Mouse (Mus musculus) forebrain, embryonic 11.5 days (tissue): Measurements from ENCODE around the gene Gls2. TPM values are rescaled to one million over a fixed set of nuclear protein-coding genes. Genes with fewer than 3 reads are reported as not detected.
"Not testable (repeated sequence)": the region's sequence is repeated elsewhere in the genome, so short reads cannot be mapped to it uniquely, and the experiment has no call there.

ENCODE experiments used
- ATAC-seq: fragments of 200-750 bp; cut with Nextera tagmentation; replicated peaks from 2 replicates; pipeline ENCODE4 v1.8.0; 2017; ENCODE audit warnings: moderate TSS enrichment; ENCODE audit not compliant: low FRiP score
- DNase-seq: peaks from one replicate; pipeline ENCODE4 v3.0.0-alpha.2; 2017; ENCODE audit warnings: low spot score
- H3K27ac ChIP-seq: fragments of 300-500 bp; sonication (generic); 2 replicates; pipeline ENCODE4 v1.5.1; 2014; ENCODE audit warnings: low read depth, low read length
- H3K27me3 ChIP-seq: fragments of 300-500 bp; sonication (generic); 2 replicates; pipeline ENCODE4 v1.6.1; 2014; ENCODE audit warnings: mild to moderate bottlenecking, low read length, mixed read lengths; ENCODE audit not compliant: control insufficient read depth, insufficient read depth
- H3K36me3 ChIP-seq: fragments of 300-500 bp; sonication (generic); 2 replicates; pipeline ENCODE4 v1.6.1; 2014; ENCODE audit warnings: mild to moderate bottlenecking, low read length, moderate library complexity, mixed read lengths; ENCODE audit not compliant: control insufficient read depth, insufficient read depth
- H3K4me1 ChIP-seq: fragments of 300-500 bp; sonication (generic); replicated peaks from 2 replicates; pipeline ENCODE4 v1.6.1; 2014; ENCODE audit warnings: low read length, mixed read lengths; ENCODE audit not compliant: control insufficient read depth, insufficient read depth
- H3K4me2 ChIP-seq: fragments of 300-500 bp; sonication (generic); 2 replicates; pipeline ENCODE4 v1.6.1; 2014; ENCODE audit warnings: low read depth, mild to moderate bottlenecking, low read length, moderate library complexity, mixed read lengths; ENCODE audit not compliant: severe bottlenecking
- H3K4me3 ChIP-seq: fragments of 300-500 bp; sonication (generic); 2 replicates; pipeline ENCODE4 v1.5.1; 2014; ENCODE audit warnings: low read depth, low read length
- H3K9ac ChIP-seq: fragments of 300-500 bp; sonication (generic); 2 replicates; pipeline ENCODE4 v1.6.1; 2014; ENCODE audit warnings: low read length
- H3K9me3 ChIP-seq: fragments of 300-500 bp; sonication (generic); 2 replicates; pipeline ENCODE4 v1.6.1; 2016; ENCODE audit warnings: low read length, mixed read lengths; ENCODE audit not compliant: control insufficient read depth
- WGBS: fragments of 180-500 bp; shearing (Covaris S2); extraction: QIAGEN DNeasy Blood & Tissue Kit; methylation state at CpG from one replicate; pipeline ENCODE4 v1.1.7; 2014; 5-methylcytosine and 5-hydroxymethylcytosine counted together
- polyA plus RNA-seq: library from polyadenylated mRNA; unstranded; fragments of >200 nt; fragmentation: Nextera tagmentation; extraction: Ambion mirVana; gene quantifications from 2 replicates; pipeline ENCODE4 v1.2.1, GENCODE M21; 2014

The Gls2 gene
- 1.3 and 1.7 TPM in 2 replicates for polyA plus RNA-seq

- Histone ChIP-seq H3K4me3 (peak within 1 kb of the TSS; percentile 65), H3K27ac (no peak within 1 kb of the TSS), H3K4me2 (peak within 1 kb of the TSS; percentile 98), H3K9me3 (no peaks in the 10 kb centered on the region), H3K27me3 (peaks cover 14% of the 10 kb centered on the region), H3K36me3 (no peaks in the 10 kb centered on the region), H3K4me1 (no peaks in the 10 kb centered on the region; the same call in 1 of the 2 replicates), H3K9ac (peak within 1 kb of the TSS; percentile 51)
- WGBS, result under 1% methylated on average over 46 of the region's 46 CpGs
- peak; percentile 99 for DNase-seq
- peak; percentile 97 for ATAC-seq
Observed at GRCm38 (mm10) chr10:128194024-128194550, at the start of gene Gls2. Gene Gls2 (plus strand): TSS chr10:128194457.

- 71% methylated on average over 2 of the region's 2 CpGs for WGBS
Observed at GRCm38 (mm10) chr10:128144961-128145360, 49.3 kb upstream of the Gls2 start.

GRCm38 (mm10) chr10:128148789-128149365, 45.4 kb upstream of the Gls2 start:
- no peaks in the 10 kb centered on the region for H3K36me3 ChIP-seq
- 91% methylated on average over 5 of the region's 5 CpGs for WGBS

More at GRCm38 (mm10) chr10:128144961-128145360, 49.3 kb upstream of the Gls2 start:
- Histone ChIP-seq H3K27me3 (no peaks in the 10 kb centered on the region), H3K36me3 (no peaks in the 10 kb centered on the region), H3K9me3 (no peaks in the 10 kb centered on the region), H3K4me3 (no peak overlapping the region), H3K27ac (no peak overlapping the region), H3K9ac (no peak overlapping the region), H3K4me1 (no peaks in the 10 kb centered on the region; the same call in 1 of the 2 replicates), H3K4me2 (no peak overlapping the region)
- ATAC-seq (no peak), DNase-seq (no peak)

GRCm38 (mm10) chr10:128149592-128149991, 44.7 kb upstream of the Gls2 start:
- Histone ChIP-seq H3K36me3 (no peaks in the 10 kb centered on the region), H3K27me3 (no peaks in the 10 kb centered on the region), H3K27ac (no peak overlapping the region), H3K9me3 (no peaks in the 10 kb centered on the region), H3K9ac (no peak overlapping the region; the same call in 1 of the 2 replicates), H3K4me3 (no peak overlapping the region), H3K4me1 (no peaks in the 10 kb centered on the region; the same call in 1 of the 2 replicates), H3K4me2 (peak overlapping the region; percentile 27)
- 1% methylated on average over 5 of the region's 5 CpGs for WGBS
- ATAC-seq (peak; percentile 83), DNase-seq (peak; percentile 73)

More at GRCm38 (mm10) chr10:128148789-128149365, 45.4 kb upstream of the Gls2 start:
- ATAC-seq (no peak), DNase-seq (no peak)
- no peak overlapping the region; the same call in 1 of the 2 replicates for H3K4me2 ChIP-seq
- no peaks in the 10 kb centered on the region; the same call in 1 of the 2 replicates for H3K4me1 ChIP-seq
- H3K9me3 ChIP-seq, result no peaks in the 10 kb centered on the region
- no peak overlapping the region for H3K9ac ChIP-seq
- no peak overlapping the region for H3K27ac ChIP-seq
- H3K4me3 ChIP-seq, result no peak overlapping the region
- no peaks in the 10 kb centered on the region for H3K27me3 ChIP-seq

- Histone ChIP-seq H3K9ac (no peak overlapping the region), H3K9me3 (no peaks in the 10 kb centered on the region), H3K27ac (no peak overlapping the region), H3K4me3 (no peak overlapping the region), H3K4me1 (no peaks in the 10 kb centered on the region; the same call in 1 of the 2 replicates), H3K4me2 (no peak overlapping the region), H3K36me3 (no peaks in the 10 kb centered on the region), H3K27me3 (no peaks in the 10 kb centered on the region)
- 86% methylated on average over 14 of the region's 14 CpGs for WGBS
- DNase-seq (no peak), ATAC-seq (no peak)
Observed at GRCm38 (mm10) chr10:128150941-128151340, 43.3 kb upstream of the Gls2 start.

GRCm38 (mm10) chr10:128153978-128154377, 40.3 kb upstream of the Gls2 start:
- Histone ChIP-seq H3K27me3 (no peaks in the 10 kb centered on the region), H3K4me1 (no peaks in the 10 kb centered on the region; the same call in 1 of the 2 replicates), H3K9me3 (no peaks in the 10 kb centered on the region), H3K9ac (no peak overlapping the region), H3K4me3 (no peak overlapping the region), H3K36me3 (no peaks in the 10 kb centered on the region), H3K27ac (no peak overlapping the region), H3K4me2 (no peak overlapping the region)
- no peak for DNase-seq
- ATAC-seq, result no peak
- WGBS, result 90% methylated on average over 3 of the region's 3 CpGs

GRCm38 (mm10) chr10:128165726-128166125, 28.5 kb upstream of the Gls2 start:
- not testable (repeated sequence) for H3K4me2 ChIP-seq, DNase-seq, H3K9me3 ChIP-seq, H3K27me3 ChIP-seq, H3K27ac ChIP-seq, H3K9ac ChIP-seq, H3K4me1 ChIP-seq, H3K4me3 ChIP-seq, H3K36me3 ChIP-seq, ATAC-seq
- WGBS, result 86% methylated on average over 2 of the region's 3 CpGs

- Histone ChIP-seq H3K27me3 (no peaks in the 10 kb centered on the region), H3K27ac (no peak overlapping the region), H3K4me1 (no peaks in the 10 kb centered on the region), H3K4me2 (no peak overlapping the region), H3K9me3 (no peaks in the 10 kb centered on the region), H3K36me3 (no peaks in the 10 kb centered on the region), H3K9ac (no peak overlapping the region), H3K4me3 (no peak overlapping the region)
- ATAC-seq, result no peak
- no peak for DNase-seq
- WGBS, result 56% methylated on average over 6 of the region's 6 CpGs
Observed at GRCm38 (mm10) chr10:128167091-128167490, 27.2 kb upstream of the Gls2 start.

GRCm38 (mm10) chr10:128171348-128171747, 22.9 kb upstream of the Gls2 start:
- H3K4me1 ChIP-seq, H3K27ac ChIP-seq, H3K9me3 ChIP-seq, DNase-seq, H3K4me2 ChIP-seq, H3K4me3 ChIP-seq, H3K36me3 ChIP-seq, H3K27me3 ChIP-seq, ATAC-seq, H3K9ac ChIP-seq: not testable (repeated sequence)
- WGBS, result 96% methylated on average over 10 of the region's 10 CpGs
